Mouse (Mus musculus) embryonic facial prominence, embryonic 10.5 days (tissue): ENCODE measurements around the gene Rasal2. TPM values are rescaled to one million over a fixed set of nuclear protein-coding genes. Genes with fewer than 3 reads are reported as not detected.

Experiments used
- DNase-seq: peaks from one replicate; pipeline ENCODE4 v3.0.0-alpha.2; 2017; ENCODE audit warnings: low spot score
- H3K27ac ChIP-seq: fragments of 300-500 bp; sonication (generic); replicated peaks from 2 replicates; pipeline ENCODE4 v1.5.1; 2016; ENCODE audit warnings: mild to moderate bottlenecking
- H3K27me3 ChIP-seq: fragments of 300-500 bp; sonication (generic); replicated peaks from 2 replicates; pipeline ENCODE4 v1.6.1; 2016; ENCODE audit warnings: low read depth, mild to moderate bottlenecking; ENCODE audit not compliant: poor library complexity, severe bottlenecking
- H3K36me3 ChIP-seq: fragments of 300-500 bp; sonication (generic); replicated peaks from 2 replicates; pipeline ENCODE4 v1.6.1; 2016; ENCODE audit warnings: mild to moderate bottlenecking, moderate library complexity
- H3K4me1 ChIP-seq: fragments of 300-500 bp; sonication (generic); 2 replicates; pipeline ENCODE4 v1.6.1; 2016
- H3K4me3 ChIP-seq: fragments of 300-500 bp; sonication (generic); 2 replicates; pipeline ENCODE4 v1.5.1; 2016; ENCODE audit warnings: mild to moderate bottlenecking, moderate library complexity
- H3K9me3 ChIP-seq: fragments of 300-500 bp; sonication (generic); 2 replicates; pipeline ENCODE4 v1.6.1; 2016; ENCODE audit warnings: mild to moderate bottlenecking
- WGBS: fragments of 180-500 bp; shearing (Covaris S2); methylation state at CpG from one replicate; pipeline ENCODE4 v1.1.7; 2016; 5-methylcytosine and 5-hydroxymethylcytosine counted together
- polyA plus RNA-seq: library from polyadenylated mRNA; unstranded; fragments of >200 nt; fragmentation: Nextera tagmentation; extraction: Ambion mirVana; gene quantifications from 2 replicates; pipeline ENCODE4 v1.2.1, GENCODE M21; 2016

Gene Rasal2
- polyA plus RNA-seq = 8.0 and 9.0 TPM in 2 replicates

- Histone ChIP-seq H3K9me3 (no peaks in the 10 kb centered on the region), H3K36me3 (peaks cover 2% of the 10 kb centered on the region; the same call in 1 of the 2 replicates), H3K4me1 (peaks cover 25% of the 10 kb centered on the region), H3K27ac (peak within 1 kb of the TSS; percentile 96), H3K4me3 (peak within 1 kb of the TSS; percentile 91), H3K27me3 (no peaks in the 10 kb centered on the region)
- peak; percentile 96 for DNase-seq
- WGBS = under 1% methylated on average over 62 of the region's 62 CpGs
These were observed at the start of gene Rasal2 for GRCm38 (mm10) chr1:157412454-157413369. Rasal2 (minus strand) TSS chr1:157412595.

- H3K4me3 ChIP-seq = no peak overlapping the region
- H3K4me1 ChIP-seq = peaks cover 17% of the 10 kb centered on the region
- H3K36me3 ChIP-seq = no peaks in the 10 kb centered on the region
- H3K27ac ChIP-seq = no peak overlapping the region
- whole genome bisulfite sequencing = 94% methylated on average over 5 of the region's 5 CpGs
- no peak for DNase-seq
- no peaks in the 10 kb centered on the region for H3K9me3 ChIP-seq
- no peaks in the 10 kb centered on the region for H3K27me3 ChIP-seq
These were observed 48.9 kb upstream of the Rasal2 start for GRCm38 (mm10) chr1:157461276-157461675.

DNA sequence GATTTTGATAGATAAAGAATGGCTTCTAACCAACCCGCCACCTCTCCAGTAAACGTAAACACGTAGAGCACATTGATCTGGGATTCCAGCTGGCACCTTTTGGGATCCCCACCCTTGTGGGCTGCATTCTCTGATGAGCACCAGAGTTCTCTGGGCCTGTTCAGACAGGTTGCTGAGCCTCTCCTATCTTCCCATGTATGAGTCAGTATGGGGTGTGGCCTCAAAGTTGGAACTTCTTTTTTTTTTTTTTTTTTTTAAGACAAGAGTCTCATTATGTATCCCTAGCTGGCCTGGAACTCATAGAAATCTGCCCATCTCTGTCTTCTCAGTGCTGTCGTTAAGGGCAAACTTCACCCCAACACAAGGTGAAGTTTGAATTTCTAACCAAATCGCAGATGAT, 47.5 kb upstream of the Rasal2 start:
- Histone ChIP-seq H3K36me3 (no peaks in the 10 kb centered on the region), H3K4me3 (no peak overlapping the region), H3K4me1 (peaks cover 17% of the 10 kb centered on the region), H3K9me3 (no peaks in the 10 kb centered on the region), H3K27ac (no peak overlapping the region), H3K27me3 (no peaks in the 10 kb centered on the region)
- DNase-seq = no peak
- 94% methylated on average over 5 of the region's 5 CpGs for WGBS

GRCm38 (mm10) chr1:157458421-157459208, 46.2 kb upstream of the Rasal2 start, which contains the start of gene Cryzl2:
Cryzl2 (plus strand) TSS chr1:157458577.
- Histone ChIP-seq H3K27me3 (no peaks in the 10 kb centered on the region), H3K9me3 (no peaks in the 10 kb centered on the region), H3K4me1 (peaks cover 17% of the 10 kb centered on the region), H3K4me3 (peak within 1 kb of the TSS; percentile 59), H3K36me3 (no peaks in the 10 kb centered on the region), H3K27ac (peak within 1 kb of the TSS; percentile 73)
- 4% methylated on average over 27 of the region's 29 CpGs for WGBS
- DNase-seq = peak; percentile 89

DNA sequence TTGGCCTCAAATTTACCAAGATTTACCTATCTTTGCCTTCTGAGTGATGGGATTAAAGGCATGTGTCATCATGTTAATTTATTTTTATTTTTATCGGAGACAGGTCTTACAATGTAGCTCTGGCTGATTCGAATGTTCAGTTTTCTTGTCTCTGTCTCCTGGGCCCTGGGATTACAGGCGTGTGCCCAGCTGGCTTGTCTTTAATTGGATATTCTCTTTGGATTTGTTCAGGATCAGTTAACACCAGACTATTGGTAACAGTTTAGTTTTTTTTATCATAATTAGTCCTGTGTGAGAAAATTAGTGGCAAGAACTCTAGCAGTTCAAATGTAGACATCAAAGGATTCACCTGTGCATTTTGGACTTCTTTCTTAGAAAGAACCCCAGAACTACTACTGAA, 45.4 kb upstream of the Rasal2 start:
- 80% methylated on average over 3 of the region's 3 CpGs for WGBS
- no peak for DNase-seq
- no peaks in the 10 kb centered on the region for H3K9me3 ChIP-seq
- peaks cover 25% of the 10 kb centered on the region for H3K4me1 ChIP-seq
- H3K27me3 ChIP-seq = no peaks in the 10 kb centered on the region
- H3K27ac ChIP-seq = peak overlapping the region; percentile 73; the same call in 1 of the 2 replicates
- no peak overlapping the region for H3K4me3 ChIP-seq
- H3K36me3 ChIP-seq = no peaks in the 10 kb centered on the region

- no peaks in the 10 kb centered on the region for H3K36me3 ChIP-seq
- WGBS = 88% methylated on average over 6 of the region's 6 CpGs
- no peak overlapping the region for H3K27ac ChIP-seq
- peaks cover 37% of the 10 kb centered on the region for H3K4me1 ChIP-seq
- H3K4me3 ChIP-seq = no peak overlapping the region
- H3K9me3 ChIP-seq = no peaks in the 10 kb centered on the region
- peaks cover 14% of the 10 kb centered on the region for H3K27me3 ChIP-seq
- DNase-seq = no peak
These were observed 42.5 kb upstream of the Rasal2 start for GRCm38 (mm10) chr1:157454876-157455275.

GRCm38 (mm10) chr1:157452759-157453549, 40.6 kb upstream of the Rasal2 start:
- no peak for DNase-seq
- peaks cover 38% of the 10 kb centered on the region for H3K4me1 ChIP-seq
- no peak overlapping the region for H3K4me3 ChIP-seq
- no peaks in the 10 kb centered on the region for H3K9me3 ChIP-seq
- 44% methylated on average over 5 of the region's 5 CpGs for WGBS
- H3K27ac ChIP-seq = no peak overlapping the region; the same call in 1 of the 2 replicates
- no peaks in the 10 kb centered on the region for H3K36me3 ChIP-seq
- H3K27me3 ChIP-seq = peaks cover 27% of the 10 kb centered on the region

- Histone ChIP-seq H3K4me1 (peaks cover 43% of the 10 kb centered on the region), H3K27me3 (peaks cover 27% of the 10 kb centered on the region), H3K4me3 (no peak overlapping the region), H3K27ac (no peak overlapping the region), H3K36me3 (no peaks in the 10 kb centered on the region), H3K9me3 (no peaks in the 10 kb centered on the region)
- no peak for DNase-seq
- WGBS = 78% methylated on average over 3 of the region's 3 CpGs
These were observed 39.9 kb upstream of the Rasal2 start for GRCm38 (mm10) chr1:157452284-157452683.

DNA sequence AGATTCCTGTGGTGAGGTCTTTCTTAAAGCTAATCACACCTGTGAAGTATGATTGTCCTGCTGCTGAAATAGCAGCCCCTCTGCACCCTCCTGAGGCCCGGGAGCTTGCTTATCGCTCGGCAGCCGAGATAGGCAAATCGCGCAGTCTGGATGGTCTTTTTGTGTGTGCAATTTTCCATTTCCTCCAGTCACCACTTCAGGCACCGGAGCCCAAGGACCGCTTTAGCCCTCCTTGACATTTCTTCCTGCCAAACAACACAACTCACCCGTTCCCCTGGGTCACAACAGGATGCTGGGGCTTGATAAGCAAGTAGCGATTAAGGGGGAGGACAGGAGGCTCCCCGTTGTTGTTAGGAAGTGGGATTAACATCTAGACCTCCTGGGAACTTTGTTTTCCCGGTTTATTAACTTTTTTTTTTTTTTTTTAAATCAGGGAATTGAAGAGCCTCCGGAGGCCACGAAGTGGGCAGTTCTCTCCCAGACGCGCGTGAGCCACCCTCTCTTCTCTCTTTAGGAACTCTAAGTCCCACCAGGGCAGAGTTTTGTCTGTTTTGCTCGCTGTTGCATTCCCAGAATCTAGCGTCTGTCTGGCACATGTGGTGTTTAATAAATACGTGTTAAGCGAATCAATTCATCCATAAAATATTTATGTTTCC, 37.7 kb upstream of the Rasal2 start:
- peaks cover 45% of the 10 kb centered on the region for H3K27me3 ChIP-seq
- H3K4me1 ChIP-seq = peaks cover 54% of the 10 kb centered on the region
- H3K36me3 ChIP-seq = no peaks in the 10 kb centered on the region
- DNase-seq = peak; percentile 48
- H3K9me3 ChIP-seq = no peaks in the 10 kb centered on the region
- WGBS = 3% methylated on average over 21 of the region's 21 CpGs
- H3K27ac ChIP-seq = no peak overlapping the region; the same call in 1 of the 2 replicates
- peak overlapping the region; percentile 45 for H3K4me3 ChIP-seq

DNA sequence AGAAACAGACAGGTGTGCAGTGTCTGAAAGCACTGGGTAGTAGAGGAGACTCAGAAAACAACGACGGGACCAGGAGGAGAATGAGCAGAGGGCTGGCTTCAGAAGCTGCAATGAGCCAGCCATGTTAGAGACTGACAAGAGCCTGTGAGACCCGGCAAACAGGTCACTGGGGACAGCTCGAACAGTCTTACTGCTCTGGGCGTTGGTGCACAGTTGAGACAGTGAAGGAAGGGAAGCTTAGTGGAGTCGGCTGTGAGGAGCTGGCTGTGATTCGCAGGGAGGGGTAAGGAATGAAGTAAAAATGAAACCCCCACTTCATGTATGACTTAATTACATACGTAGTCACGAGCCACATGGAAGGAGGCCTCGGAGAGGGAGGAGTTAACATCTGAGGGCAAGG, 37.1 kb upstream of the Rasal2 start:
- Histone ChIP-seq H3K27me3 (peaks cover 50% of the 10 kb centered on the region), H3K9me3 (no peaks in the 10 kb centered on the region), H3K36me3 (no peaks in the 10 kb centered on the region), H3K4me1 (peaks cover 58% of the 10 kb centered on the region), H3K4me3 (peak overlapping the region; percentile 45), H3K27ac (no peak overlapping the region; the same call in 1 of the 2 replicates)
- DNase-seq = peak; percentile 32
- WGBS = 4% methylated on average over 10 of the region's 10 CpGs

DNA sequence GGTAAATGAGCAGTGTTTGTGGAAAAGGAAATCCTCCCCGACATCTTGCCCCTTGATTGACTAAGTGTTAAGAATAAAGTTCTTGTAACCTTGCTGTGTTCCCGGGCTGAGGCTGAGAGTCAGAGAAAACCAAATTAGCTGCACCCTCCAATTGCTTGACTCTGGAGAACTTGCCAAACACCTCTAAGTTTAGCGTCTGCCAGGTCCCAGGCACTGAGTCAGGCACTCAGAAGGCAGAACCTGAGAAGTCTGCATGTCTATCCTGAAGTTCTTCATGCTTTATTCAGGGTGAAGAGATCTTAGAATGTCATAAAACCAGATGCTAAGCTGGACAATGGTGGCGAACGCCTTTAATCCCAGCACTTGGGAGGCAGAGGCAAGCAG, 36.4 kb upstream of the Rasal2 start:
- H3K4me3 ChIP-seq = no peak overlapping the region
- no peaks in the 10 kb centered on the region for H3K9me3 ChIP-seq
- peaks cover 54% of the 10 kb centered on the region for H3K27me3 ChIP-seq
- DNase-seq = no peak
- peaks cover 66% of the 10 kb centered on the region for H3K4me1 ChIP-seq
- no peaks in the 10 kb centered on the region for H3K36me3 ChIP-seq
- no peak overlapping the region for H3K27ac ChIP-seq
- 65% methylated on average over 5 of the region's 5 CpGs for WGBS
